Mouse (Mus musculus): Measurements from ENCODE around the gene Rbp7. TPM values are rescaled to one million over a fixed set of nuclear protein-coding genes. Genes with fewer than 3 reads are reported as not detected.

The Rbp7 gene
- polyA plus RNA-seq, 1 experiment from 2014 or later = 12.6 TPM

DNA sequence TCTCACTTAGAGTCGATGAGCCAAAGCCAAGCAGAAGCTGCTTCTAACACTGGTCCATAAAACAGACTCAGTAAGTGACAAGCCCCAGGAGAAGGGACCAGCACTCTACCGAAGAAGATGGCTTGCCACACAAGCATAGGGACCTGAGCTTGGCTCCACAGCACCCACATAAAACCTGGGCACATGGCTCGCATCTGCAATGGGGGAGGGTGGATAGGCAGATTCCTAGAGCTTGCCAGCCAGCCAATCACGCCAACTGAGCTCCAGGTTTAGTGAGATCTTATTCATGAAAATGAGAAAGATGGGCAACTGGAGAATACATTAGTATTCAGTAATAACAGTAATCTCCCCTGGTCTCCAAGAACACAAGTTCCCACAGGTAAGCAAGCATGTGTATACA is 45.0 kb downstream of the Rbp7 start:
- peak; percentile 16 for DNase-seq (ENCODE audit: low spot score)

DNA sequence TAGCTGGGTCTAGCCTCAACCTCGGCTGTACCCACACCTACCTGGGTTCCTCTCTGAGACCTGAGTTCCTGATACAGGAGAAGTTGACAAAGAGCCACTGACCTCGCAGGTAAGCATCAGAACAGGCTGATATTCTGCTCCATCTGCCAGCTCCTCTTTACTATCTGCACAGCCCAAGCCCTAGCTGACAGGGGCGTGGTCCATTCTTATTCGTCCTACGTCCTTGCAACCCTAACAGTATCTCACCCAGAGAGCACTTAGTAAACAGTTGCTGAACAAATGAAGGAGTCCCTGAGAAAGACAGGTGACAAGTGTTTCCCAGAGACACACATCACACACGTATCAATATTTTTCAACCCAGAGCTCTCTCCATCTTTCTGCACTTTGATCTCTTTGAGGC is 46.4 kb downstream of the Rbp7 start:
- DNase-seq (ENCODE audit: low spot score) = no peak

DNA sequence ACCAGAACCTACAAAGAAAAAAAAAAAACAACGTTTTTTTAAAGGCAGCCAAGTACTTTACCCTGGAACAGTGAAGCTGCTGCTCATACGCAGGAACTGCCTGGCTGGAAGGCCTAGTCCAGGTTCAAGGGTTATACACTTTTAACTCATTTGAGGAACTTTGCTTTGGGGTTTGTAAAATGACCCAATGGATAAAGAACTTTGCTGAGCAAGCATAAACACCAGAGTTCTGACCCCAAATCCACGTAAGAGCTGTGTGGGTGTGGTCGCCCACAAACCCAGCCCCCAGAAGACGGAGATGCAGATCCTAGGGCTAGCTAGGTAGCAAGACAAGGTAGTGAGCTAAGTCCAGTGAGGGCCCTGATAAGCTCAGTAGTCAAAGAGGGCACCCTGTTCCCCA is 47.3 kb downstream of the Rbp7 start:
- DNase-seq (ENCODE audit: low spot score) = no peak

DNA sequence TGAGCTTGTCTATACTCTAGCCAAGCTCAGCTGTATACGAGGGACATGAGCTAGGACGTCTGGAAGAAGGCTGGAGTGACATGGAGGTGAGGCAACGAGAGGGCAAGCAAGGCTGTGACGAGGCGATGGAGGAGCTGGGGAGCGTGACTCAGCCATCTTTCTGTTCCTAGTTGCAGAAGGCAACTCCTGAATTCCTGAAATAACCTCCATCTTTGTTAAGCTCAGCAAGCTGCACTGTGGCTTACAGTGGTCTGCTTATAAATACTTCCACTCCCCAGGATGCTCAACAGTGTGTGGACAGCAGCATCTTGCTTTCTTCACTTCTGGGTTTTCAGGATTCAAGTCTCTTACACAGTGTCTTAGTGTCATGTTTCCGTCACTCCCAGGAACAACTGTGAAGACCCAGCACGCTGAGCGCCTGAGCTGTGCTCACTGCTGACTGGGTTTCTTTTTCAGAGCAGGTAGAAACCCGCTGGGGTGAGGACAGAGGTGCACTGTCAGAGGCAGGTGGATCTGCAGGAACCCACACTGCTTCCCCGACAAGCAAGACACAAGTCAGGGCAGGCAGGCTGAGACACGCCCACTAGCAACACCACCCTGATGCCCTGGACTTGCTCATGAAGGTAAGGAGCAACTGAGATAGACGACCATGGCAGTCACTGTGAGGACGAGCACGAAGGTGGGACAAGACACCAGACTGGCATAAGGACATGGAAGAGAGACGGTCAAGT is 48.9 kb downstream of the Rbp7 start:
- DNase-seq (ENCODE audit: low spot score) = no peak

DNA sequence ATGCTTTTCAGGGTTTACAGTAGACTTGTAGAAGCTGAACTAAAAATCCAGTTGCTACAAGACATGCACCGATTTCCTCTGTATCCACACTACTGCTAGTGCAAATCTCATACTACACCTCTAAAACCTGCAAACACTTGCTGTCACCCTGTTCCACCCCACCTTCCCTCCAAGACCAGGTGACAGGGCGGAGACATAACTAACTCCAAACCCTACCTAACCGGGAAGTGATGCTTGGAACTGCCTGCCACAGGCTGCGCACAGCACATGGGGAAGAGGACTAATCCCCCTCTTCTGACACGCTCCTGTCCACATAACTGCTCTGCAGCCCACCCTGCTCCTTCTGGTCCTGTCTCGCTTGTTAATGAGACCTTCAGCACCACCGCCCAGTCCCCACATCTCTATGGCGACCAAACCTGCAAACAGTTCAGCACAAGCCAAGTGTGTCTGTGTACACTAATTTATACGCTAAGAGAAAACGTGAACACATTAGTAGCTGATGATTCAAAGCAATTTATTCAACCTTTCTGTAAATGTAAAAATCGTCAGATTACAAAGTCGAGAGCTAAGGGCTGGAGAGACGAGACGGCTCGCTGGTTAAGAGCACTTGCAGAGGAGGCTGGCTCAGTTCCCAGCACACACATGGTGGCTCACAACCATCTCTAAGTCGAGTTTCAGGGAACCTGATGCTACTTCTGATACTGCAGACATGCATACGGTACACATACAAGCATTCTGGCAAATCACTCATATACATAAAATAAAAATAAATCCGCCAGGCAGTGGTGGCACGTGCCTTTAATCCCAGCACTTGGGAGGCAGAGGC is 49.9 kb downstream of the Rbp7 start:
- DNase-seq (ENCODE audit: low spot score) = no peak

DNA sequence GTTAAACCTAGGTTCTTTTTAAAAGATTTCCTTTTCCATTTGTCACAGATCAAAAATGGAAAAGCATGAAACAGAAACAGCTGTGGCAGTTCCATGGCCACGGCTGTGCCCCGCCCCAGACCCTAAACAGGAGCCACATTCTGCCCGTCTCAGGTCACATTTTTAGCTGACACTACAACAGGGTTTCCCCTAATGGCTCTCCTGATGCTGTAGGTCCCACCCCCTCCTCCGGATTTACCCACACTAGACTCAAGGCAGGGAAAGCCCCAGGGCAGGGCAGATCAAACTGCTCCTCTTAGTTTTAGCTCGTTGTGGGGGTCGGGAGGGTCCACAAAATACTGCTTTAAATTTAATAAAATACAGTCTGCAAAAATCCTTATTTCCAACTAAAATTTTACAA is 51.7 kb downstream of the Rbp7 start:
- no peak for DNase-seq (ENCODE audit: low spot score)

DNA sequence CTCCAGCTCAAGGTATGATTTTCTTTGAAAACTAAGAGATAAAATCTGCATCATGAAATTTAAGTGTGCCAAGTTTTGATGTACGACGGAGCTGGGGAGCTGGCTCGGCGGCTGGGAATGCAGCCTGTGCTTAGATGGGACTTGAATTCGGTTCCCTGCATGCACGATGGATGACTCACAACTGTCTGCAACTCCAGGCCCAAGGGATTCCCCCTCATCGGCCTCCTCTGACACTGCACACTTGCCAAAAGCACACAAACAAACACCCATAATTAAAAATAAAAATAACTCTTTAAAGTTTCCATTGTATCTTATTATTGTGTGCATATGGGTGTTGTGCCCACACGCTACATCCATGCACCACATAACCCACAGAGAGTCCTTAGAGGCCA is 53.2 kb downstream of the Rbp7 start:
- no peak for DNase-seq (ENCODE audit: low spot score)

DNA sequence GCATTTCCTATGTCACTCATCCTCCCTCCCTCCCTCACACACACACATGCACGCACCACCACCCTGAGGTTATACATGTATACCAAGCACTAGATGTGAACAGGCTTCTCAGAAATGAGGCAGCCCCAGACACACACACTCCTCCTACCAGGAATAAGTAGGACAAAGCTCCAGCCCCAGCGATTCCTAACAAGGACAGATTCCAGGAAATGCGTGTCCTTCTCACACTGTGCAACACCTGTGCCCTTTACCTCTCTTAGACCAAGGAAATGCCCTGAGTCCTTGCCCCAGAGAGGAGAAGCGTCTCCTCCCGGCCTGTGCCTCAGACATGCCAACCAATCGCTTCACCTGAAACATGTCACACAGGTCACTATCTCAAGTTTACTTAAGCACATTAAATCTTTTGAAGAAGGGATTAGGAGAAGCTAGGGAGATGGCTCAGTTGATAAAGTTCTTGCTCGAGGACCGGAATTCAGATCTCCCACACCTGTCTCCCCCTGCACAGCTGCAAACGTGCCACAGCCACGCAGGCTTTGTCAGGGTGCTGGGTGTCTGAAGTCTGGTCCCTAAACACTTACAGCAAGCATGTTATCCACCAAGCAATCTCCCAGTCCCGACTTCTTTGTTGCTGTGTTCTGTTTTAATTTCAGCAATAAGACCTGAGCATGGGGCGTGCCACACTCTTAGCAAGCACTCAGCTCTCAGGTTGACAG is 53.7 kb downstream of the Rbp7 start:
- peak; percentile 54 for DNase-seq (ENCODE audit: low spot score)

Other genes starting within 250 kb of the Rbp7 start
- gene Kif1b, start 147.3 kb downstream of the Rbp7 start, polyA plus RNA-seq (2015; fragmentation: Nextera tagmentation; extraction: Ambion mirVana) = 9.8 and 10.5 TPM in 2 replicates
- 27.3 and 28.5 TPM in 2 replicates for gene Ube4b, start 28.2 kb downstream of the Rbp7 start, polyA plus RNA-seq (2015; fragmentation: Nextera tagmentation; extraction: Ambion mirVana)
- gene Tmem274, start 22.4 kb upstream of the Rbp7 start, polyA plus RNA-seq (2015; fragmentation: Nextera tagmentation; extraction: Ambion mirVana) = 0.31 TPM in 1 of 2 replicates, not detected in the other
- 13.4 and 15.3 TPM in 2 replicates for gene Nmnat1, start 30.2 kb upstream of the Rbp7 start, polyA plus RNA-seq (2015; fragmentation: Nextera tagmentation; extraction: Ambion mirVana)
- 62.8 and 66.6 TPM in 2 replicates for gene Lzic, start 30.3 kb upstream of the Rbp7 start, polyA plus RNA-seq (2015; fragmentation: Nextera tagmentation; extraction: Ambion mirVana)
- gene Ctnnbip1, start 63.3 kb upstream of the Rbp7 start, polyA plus RNA-seq (2015; fragmentation: Nextera tagmentation; extraction: Ambion mirVana) = 25.6 and 28.3 TPM in 2 replicates
- 20.4 and 21.1 TPM in 2 replicates for gene Clstn1, start 131.5 kb upstream of the Rbp7 start, polyA plus RNA-seq (2015; fragmentation: Nextera tagmentation; extraction: Ambion mirVana)
- 27.5 and 31.2 TPM in 2 replicates for gene Pik3cd, start 247.6 kb upstream of the Rbp7 start, polyA plus RNA-seq (2015; fragmentation: Nextera tagmentation; extraction: Ambion mirVana)